Mouse (Mus musculus): ENCODE measurements around the gene Disp1. TPM values are rescaled to one million over a fixed set of nuclear protein-coding genes. Genes with fewer than 3 reads are reported as not detected.

Disp1 gene
- polyA plus RNA-seq, 1 experiment from 2014 or later = 13.2 TPM

GRCm38 (mm10) chr1:183116441-183116840, 104.9 kb downstream of the Disp1 start:
- WGBS = 78% methylated on average over 10 of the region's 10 CpGs
- no peak overlapping the region for H3K27ac ChIP-seq (replicated peaks)
- H3K4me3 ChIP-seq = no peak overlapping the region
- H3K9ac ChIP-seq (replicated peaks) = no peak overlapping the region
- H3K4me2 ChIP-seq (replicated peaks) = no peak overlapping the region
- no peaks in the 10 kb centered on the region for H3K27me3 ChIP-seq
- H3K4me1 ChIP-seq = peaks cover 21% of the 10 kb centered on the region
- no peaks in the 10 kb centered on the region for H3K36me3 ChIP-seq
- no peak for ATAC-seq (ENCODE audit: low FRiP score, low read depth)
- no peaks in the 10 kb centered on the region for H3K9me3 ChIP-seq

- Histone ChIP-seq H3K36me3 (no peaks in the 10 kb centered on the region), H3K27me3 (no peaks in the 10 kb centered on the region), H3K4me1 (peaks cover 21% of the 10 kb centered on the region), H3K9me3 (no peaks in the 10 kb centered on the region), H3K4me2 (replicated peaks) (no peak overlapping the region), H3K4me3 (no peak overlapping the region), H3K9ac (replicated peaks) (no peak overlapping the region), H3K27ac (replicated peaks) (no peak overlapping the region)
- WGBS = 90% methylated on average over 7 of the region's 7 CpGs
- no peak for ATAC-seq (ENCODE audit: low FRiP score, low read depth)
These were observed 106.2 kb downstream of the Disp1 start for GRCm38 (mm10) chr1:183115076-183115475.

- ATAC-seq (ENCODE audit: low FRiP score, low read depth) = no peak
- no peak overlapping the region for H3K27ac ChIP-seq (replicated peaks)
- H3K36me3 ChIP-seq = no peaks in the 10 kb centered on the region
- no peaks in the 10 kb centered on the region for H3K9me3 ChIP-seq
- H3K4me2 ChIP-seq (replicated peaks) = no peak overlapping the region
- 82% methylated on average over 6 of the region's 6 CpGs for WGBS
- H3K9ac ChIP-seq (replicated peaks) = no peak overlapping the region
- H3K4me1 ChIP-seq = peaks cover 21% of the 10 kb centered on the region
- no peak overlapping the region for H3K4me3 ChIP-seq
- no peaks in the 10 kb centered on the region for H3K27me3 ChIP-seq
These were observed 106.8 kb downstream of the Disp1 start for GRCm38 (mm10) chr1:183114554-183114953.

- ATAC-seq (ENCODE audit: low FRiP score, low read depth) = no peak
- no peak overlapping the region for H3K4me3 ChIP-seq
- WGBS = 82% methylated on average over 9 of the region's 9 CpGs
These were observed 107.8 kb downstream of the Disp1 start for GRCm38 (mm10) chr1:183113546-183113945.

GRCm38 (mm10) chr1:183107476-183107875, 113.8 kb downstream of the Disp1 start:
- no peak overlapping the region for H3K4me2 ChIP-seq (replicated peaks)
- no peak for ATAC-seq (ENCODE audit: low FRiP score, low read depth)
- H3K4me3 ChIP-seq = no peak overlapping the region
- H3K9ac ChIP-seq (replicated peaks) = no peak overlapping the region
- H3K36me3 ChIP-seq = no peaks in the 10 kb centered on the region
- no peaks in the 10 kb centered on the region for H3K4me1 ChIP-seq
- H3K27me3 ChIP-seq = no peaks in the 10 kb centered on the region
- H3K27ac ChIP-seq (replicated peaks) = no peak overlapping the region
- H3K9me3 ChIP-seq = no peaks in the 10 kb centered on the region
- WGBS = 94% methylated on average over 2 of the region's 2 CpGs

More at GRCm38 (mm10) chr1:183113546-183113945, 107.8 kb downstream of the Disp1 start:
- H3K4me2 ChIP-seq (replicated peaks) = no peak overlapping the region
- H3K27me3 ChIP-seq = no peaks in the 10 kb centered on the region
- no peak overlapping the region for H3K27ac ChIP-seq (replicated peaks)
- H3K36me3 ChIP-seq = no peaks in the 10 kb centered on the region
- peaks cover 19% of the 10 kb centered on the region for H3K4me1 ChIP-seq
- H3K9me3 ChIP-seq = no peaks in the 10 kb centered on the region
- H3K9ac ChIP-seq (replicated peaks) = no peak overlapping the region

- Histone ChIP-seq H3K9ac (replicated peaks) (no peak overlapping the region), H3K36me3 (no peaks in the 10 kb centered on the region), H3K27ac (replicated peaks) (no peak overlapping the region), H3K4me3 (no peak overlapping the region), H3K9me3 (no peaks in the 10 kb centered on the region), H3K4me1 (0 out of 2 replicates have a peak, but pooled peaks cover 3% of the 10 kb centered on the region), H3K27me3 (no peaks in the 10 kb centered on the region), H3K4me2 (replicated peaks) (no peak overlapping the region)
- 96% methylated on average over 5 of the region's 5 CpGs for WGBS
- ATAC-seq (ENCODE audit: low FRiP score, low read depth) = no peak
These were observed 116.6 kb downstream of the Disp1 start for GRCm38 (mm10) chr1:183104696-183105095.

GRCm38 (mm10) chr1:183102775-183103174, 118.5 kb downstream of the Disp1 start:
- ATAC-seq (ENCODE audit: low FRiP score, low read depth) = no peak
- WGBS = 77% methylated on average over 3 of the region's 3 CpGs
- no peaks in the 10 kb centered on the region for H3K27me3 ChIP-seq

GRCm38 (mm10) chr1:183102153-183102552, 119.2 kb downstream of the Disp1 start:
- Histone ChIP-seq H3K4me1 (0 out of 2 replicates have a peak, but pooled peaks cover 3% of the 10 kb centered on the region), H3K4me3 (no peak overlapping the region), H3K27me3 (no peaks in the 10 kb centered on the region), H3K36me3 (0 out of 2 replicates have a peak, but pooled peaks cover 6% of the 10 kb centered on the region), H3K4me2 (replicated peaks) (no peak overlapping the region), H3K9me3 (no peaks in the 10 kb centered on the region), H3K9ac (replicated peaks) (no peak overlapping the region), H3K27ac (replicated peaks) (no peak overlapping the region)
- WGBS = 70% methylated on average over 8 of the region's 8 CpGs
- no peak for ATAC-seq (ENCODE audit: low FRiP score, low read depth)

More at GRCm38 (mm10) chr1:183102775-183103174, 118.5 kb downstream of the Disp1 start:
- Histone ChIP-seq H3K4me1 (0 out of 2 replicates have a peak, but pooled peaks cover 3% of the 10 kb centered on the region), H3K9me3 (no peaks in the 10 kb centered on the region), H3K9ac (replicated peaks) (no peak overlapping the region), H3K4me3 (no peak overlapping the region), H3K27ac (replicated peaks) (no peak overlapping the region), H3K36me3 (0 out of 2 replicates have a peak, but pooled peaks cover 6% of the 10 kb centered on the region), H3K4me2 (replicated peaks) (no peak overlapping the region)

- Histone ChIP-seq H3K4me1 (peaks cover 7% of the 10 kb centered on the region), H3K9ac (replicated peaks) (no peak overlapping the region), H3K36me3 (0 out of 2 replicates have a peak, but pooled peaks cover 6% of the 10 kb centered on the region), H3K9me3 (no peaks in the 10 kb centered on the region), H3K27ac (replicated peaks) (no peak overlapping the region), H3K4me3 (no peak overlapping the region), H3K27me3 (no peaks in the 10 kb centered on the region), H3K4me2 (replicated peaks) (no peak overlapping the region)
- 85% methylated on average over 3 of the region's 3 CpGs for WGBS
- no peak for ATAC-seq (ENCODE audit: low FRiP score, low read depth)
These were observed 120.0 kb downstream of the Disp1 start for GRCm38 (mm10) chr1:183101371-183101770.

GRCm38 (mm10) chr1:183100245-183100644, 121.1 kb downstream of the Disp1 start:
- Histone ChIP-seq H3K9me3 (no peaks in the 10 kb centered on the region), H3K4me2 (replicated peaks) (no peak overlapping the region), H3K4me1 (peaks cover 18% of the 10 kb centered on the region), H3K27me3 (no peaks in the 10 kb centered on the region), H3K27ac (replicated peaks) (no peak overlapping the region), H3K9ac (replicated peaks) (no peak overlapping the region), H3K36me3 (0 out of 2 replicates have a peak, but pooled peaks cover 6% of the 10 kb centered on the region), H3K4me3 (no peak overlapping the region)
- no peak for ATAC-seq (ENCODE audit: low FRiP score, low read depth)
- WGBS = 82% methylated on average over 5 of the region's 5 CpGs

- H3K9me3 ChIP-seq = no peaks in the 10 kb centered on the region
- no peak for ATAC-seq (ENCODE audit: low FRiP score, low read depth)
- H3K36me3 ChIP-seq = 0 out of 2 replicates have a peak, but pooled peaks cover 6% of the 10 kb centered on the region
- H3K27me3 ChIP-seq = no peaks in the 10 kb centered on the region
- no peak overlapping the region for H3K27ac ChIP-seq (replicated peaks)
- H3K4me3 ChIP-seq = no peak overlapping the region
- peaks cover 21% of the 10 kb centered on the region for H3K4me1 ChIP-seq
- H3K9ac ChIP-seq (replicated peaks) = no peak overlapping the region
- 92% methylated on average over 12 of the region's 12 CpGs for WGBS
- no peak overlapping the region for H3K4me2 ChIP-seq (replicated peaks)
These were observed 121.6 kb downstream of the Disp1 start for GRCm38 (mm10) chr1:183099686-183100085.

GRCm38 (mm10) chr1:183097606-183098005, 123.7 kb downstream of the Disp1 start:
- no peak for ATAC-seq (ENCODE audit: low FRiP score, low read depth)
- 95% methylated on average over 10 of the region's 10 CpGs for WGBS

More at GRCm38 (mm10) chr1:183097606-183098005, 123.7 kb downstream of the Disp1 start:
- Histone ChIP-seq H3K9ac (replicated peaks) (no peak overlapping the region), H3K9me3 (no peaks in the 10 kb centered on the region), H3K4me3 (no peak overlapping the region), H3K4me1 (peaks cover 21% of the 10 kb centered on the region), H3K36me3 (0 out of 2 replicates have a peak, but pooled peaks cover 6% of the 10 kb centered on the region), H3K27me3 (no peaks in the 10 kb centered on the region), H3K27ac (replicated peaks) (no peak overlapping the region), H3K4me2 (replicated peaks) (no peak overlapping the region)

All from midbrain, embryonic 12.5 days (tissue).